Mouse (Mus musculus) MEL (cell line): ENCODE data around the gene Krt5. TPM values are rescaled to one million over a fixed set of nuclear protein-coding genes. Genes with fewer than 3 reads are reported as not detected.

ENCODE experiments used
- DNase-seq: peaks from one replicate; pipeline ENCODE4 v3.0.0; 2011; ENCODE audit warnings: low read depth, low spot score
- H3K27ac ChIP-seq: 2 replicates; pipeline ENCODE4 v1.5.1; 2012; ENCODE audit warnings: low read depth, mild to moderate bottlenecking, control low read depth, low read length, moderate library complexity; ENCODE audit not compliant: control insufficient read depth
- H3K27me3 ChIP-seq, 2 experiments: fragments of 150-350 bp in 1 of 2; sonication (generic) in 1 of 2; 2 replicates each; pipeline ENCODE4 v1.6.1; 2012; ENCODE audit warnings: low read length in 2 of 2, mild to moderate bottlenecking in 2 of 2, improper control_type of control experiment in 1 of 2, moderate library complexity in 1 of 2; ENCODE audit not compliant: insufficient read depth in 2 of 2, control insufficient read depth in 1 of 2
- H3K36me3 ChIP-seq, 2 experiments: 2 replicates each; pipeline ENCODE4 v1.6.1; 2012 to 2014; ENCODE audit warnings: low read length in 2 of 2, improper control_type of control experiment in 1 of 2, inconsistent platforms in 1 of 2, mild to moderate bottlenecking in 1 of 2; ENCODE audit not compliant: insufficient read depth in 2 of 2, control insufficient read depth in 1 of 2
- H3K4me1 ChIP-seq, 2 experiments: fragments of 150-350 bp in 1 of 2; sonication (generic) in 1 of 2; 2 replicates each; pipeline ENCODE4 v1.6.1; 2012; ENCODE audit warnings: low read length in 2 of 2, improper control_type of control experiment in 1 of 2, mild to moderate bottlenecking in 1 of 2; ENCODE audit not compliant: insufficient read depth in 2 of 2, control insufficient read depth in 1 of 2
- H3K4me3 ChIP-seq, 2 experiments: fragments of 150-350 bp in 1 of 2; sonication (generic) in 1 of 2; 2 replicates each; pipeline ENCODE4 v1.5.1; 2012; ENCODE audit warnings: low read depth in 2 of 2, low read length in 2 of 2, mild to moderate bottlenecking in 2 of 2, moderate library complexity in 2 of 2, control low read depth in 1 of 2, improper control_type of control experiment in 1 of 2; ENCODE audit not compliant: control insufficient read depth in 1 of 2, insufficient read depth in 1 of 2
- H3K79me2 ChIP-seq: 2 replicates; pipeline ENCODE4 v1.6.1; 2012; ENCODE audit warnings: mild to moderate bottlenecking, low read length, moderate library complexity; ENCODE audit not compliant: control insufficient read depth, poor library complexity, insufficient read depth
- H3K9ac ChIP-seq: 2 replicates; pipeline ENCODE4 v1.6.1; 2012; ENCODE audit warnings: low read depth, mild to moderate bottlenecking, control low read depth, low read length, moderate library complexity; ENCODE audit not compliant: control insufficient read depth, poor library complexity, severe bottlenecking
- H3K9me3 ChIP-seq: fragments of 150-350 bp; sonication (generic); replicated peaks from 2 replicates; pipeline ENCODE4 v1.6.1; 2012; ENCODE audit warnings: mild to moderate bottlenecking, low read length, improper control_type of control experiment, moderate library complexity; ENCODE audit not compliant: insufficient read depth
- CHD1 ChIP-seq: IDR thresholded peaks from 2 replicates; pipeline ENCODE4 v1.6.1; 2012; ENCODE audit warnings: low read depth, mild to moderate bottlenecking, inconsistent platforms, low read length, improper control_type of control experiment
- E2F4 ChIP-seq: IDR thresholded peaks from 2 replicates; pipeline ENCODE4 v1.6.1; 2011; ENCODE audit warnings: low read depth, low read length, improper control_type of control experiment, borderline replicate concordance
- ELF1 ChIP-seq: IDR thresholded peaks from 2 replicates; pipeline ENCODE4 v1.6.1; 2014; ENCODE audit warnings: low read depth, mild to moderate bottlenecking, inconsistent platforms, low read length, improper control_type of control experiment, moderate library complexity
- ETS1 ChIP-seq: IDR thresholded peaks from 2 replicates; pipeline ENCODE4 v1.6.1; 2012; ENCODE audit warnings: low read depth, mild to moderate bottlenecking, inconsistent platforms, low read length, improper control_type of control experiment, moderate library complexity
- GATA1 ChIP-seq: IDR thresholded peaks from 2 replicates; pipeline ENCODE4 v1.6.1; 2011; ENCODE audit warnings: low read depth, low read length, improper control_type of control experiment
- MAX ChIP-seq: IDR thresholded peaks from 2 replicates; pipeline ENCODE4 v1.6.1; 2011; ENCODE audit warnings: low read length, improper control_type of control experiment
- MEF2A ChIP-seq: IDR thresholded peaks from 2 replicates; pipeline ENCODE4 v1.6.1; 2014; ENCODE audit warnings: low read depth, mild to moderate bottlenecking, inconsistent platforms, low read length, improper control_type of control experiment; ENCODE audit not compliant: poor library complexity, insufficient replicate concordance, severe bottlenecking; ENCODE audit errors: extremely low read depth
- MXI1 ChIP-seq: IDR thresholded peaks from 2 replicates; pipeline ENCODE4 v1.6.1; 2011; ENCODE audit warnings: mild to moderate bottlenecking, low read depth, low read length, improper control_type of control experiment
- MYB ChIP-seq: IDR thresholded peaks from 2 replicates; pipeline ENCODE4 v1.6.1; 2011; ENCODE audit warnings: mild to moderate bottlenecking, low read depth, low read length, improper control_type of control experiment
- MYC ChIP-seq: IDR thresholded peaks from 2 replicates; pipeline ENCODE4 v1.6.1; 2011; ENCODE audit warnings: low read depth, mild to moderate bottlenecking, low read length, improper control_type of control experiment, moderate library complexity
- NELFE ChIP-seq: IDR thresholded peaks from 2 replicates; pipeline ENCODE4 v1.6.1; 2011; ENCODE audit warnings: low read depth, low read length, improper control_type of control experiment
- SIN3A ChIP-seq: IDR thresholded peaks from 2 replicates; pipeline ENCODE4 v1.6.1; 2012; ENCODE audit warnings: low read length, improper control_type of control experiment, inconsistent platforms
- TCF12 ChIP-seq: IDR thresholded peaks from 2 replicates; pipeline ENCODE4 v1.6.1; 2014; ENCODE audit warnings: low read depth, mild to moderate bottlenecking, inconsistent platforms, low read length, improper control_type of control experiment, moderate library complexity
- USF2 ChIP-seq, 2 experiments: IDR thresholded peaks; 2 replicates each; pipeline ENCODE4 v1.6.1; 2011 to 2012; ENCODE audit warnings: improper control_type of control experiment in 2 of 2, low read length in 2 of 2, borderline replicate concordance in 1 of 2, inconsistent platforms in 1 of 2, low read depth in 1 of 2, mild to moderate bottlenecking in 1 of 2; ENCODE audit not compliant: insufficient read depth in 1 of 2
- ZKSCAN1 ChIP-seq: IDR thresholded peaks from 2 replicates; pipeline ENCODE4 v1.6.1; 2012; ENCODE audit warnings: low read depth, mild to moderate bottlenecking, inconsistent platforms, low read length, improper control_type of control experiment, moderate library complexity
- ZMIZ1 ChIP-seq: IDR thresholded peaks from 2 replicates; pipeline ENCODE4 v1.6.1; 2012; ENCODE audit warnings: low read depth, mild to moderate bottlenecking, inconsistent platforms, low read length, improper control_type of control experiment, moderate library complexity
- ZNF384 ChIP-seq: IDR thresholded peaks from 2 replicates; pipeline ENCODE4 v1.6.1; 2012; ENCODE audit warnings: low read depth, mild to moderate bottlenecking, inconsistent platforms, low read length, improper control_type of control experiment
- polyA plus RNA-seq, 2 experiments: library from polyadenylated mRNA; stranded (reverse) in 1 of 2; unstranded in 1 of 2; fragments of >175 nt in 1 of 2; fragments of >200 nt in 1 of 2; gene quantifications; 2 replicates each; pipeline versions ENCODE4 v1.2.1 to v1.2.4; 2012; ENCODE audit warnings: low replicate concordance in 2 of 2, low read depth in 1 of 2; ENCODE audit not compliant: insufficient read length in 2 of 2, insufficient read depth in 1 of 2, missing spikeins in 1 of 2
- total RNA-seq: library from RNA; depleted of rRNA; stranded (reverse); fragments of 300-350 nt; gene quantifications from 2 replicates; pipeline ENCODE4 v1.2.3, GENCODE M21; 2012; rRNA removed

Krt5 gene
- total RNA-seq, result not detected in 2 replicates
- polyA plus RNA-seq, result not detected

DNA sequence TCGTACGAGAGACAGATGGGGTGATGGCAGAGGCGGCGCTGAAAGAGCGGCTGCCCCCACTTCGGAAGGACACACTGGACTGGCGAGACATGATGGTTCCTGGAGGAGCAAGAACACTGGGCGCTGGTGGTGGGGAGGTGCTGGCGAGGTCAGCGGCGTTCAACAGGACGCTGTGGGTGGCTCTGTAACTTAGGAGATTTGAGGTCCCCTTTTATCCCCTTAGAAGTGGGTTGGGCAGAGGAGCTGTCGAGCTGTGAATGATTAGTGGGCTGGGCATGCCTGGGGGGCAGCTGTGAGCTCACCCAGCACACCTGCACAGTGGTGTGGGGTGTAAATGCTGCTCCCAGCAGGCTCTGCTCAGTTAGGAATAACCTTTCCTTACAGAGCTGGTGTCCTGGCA is at the start of gene Krt5:
Krt5 (minus strand) TSS at position 179 of the 400 bp plus-strand sequence.
- Histone ChIP-seq H3K27me3 (no peaks in the 10 kb centered on the region), H3K79me2 (no peaks in the 10 kb centered on the region), H3K4me3 (no peak within 1 kb of the TSS), H3K27ac (no peak within 1 kb of the TSS), H3K9me3 (no peaks in the 10 kb centered on the region)
- no peak for DNase-seq
- TF ChIP-seq E2F4 (no peak), MEF2A (no peak), MYC (no peak), MAX (no peak), SIN3A (no peak)
- TF ChIP-seq, all 39 proteins: peak for 0
- Histone ChIP-seq H3K9ac (no peak within 1 kb of the TSS), H3K4me1 (no peaks in the 10 kb centered on the region), H3K36me3 (no peaks in the 10 kb centered on the region)

DNA sequence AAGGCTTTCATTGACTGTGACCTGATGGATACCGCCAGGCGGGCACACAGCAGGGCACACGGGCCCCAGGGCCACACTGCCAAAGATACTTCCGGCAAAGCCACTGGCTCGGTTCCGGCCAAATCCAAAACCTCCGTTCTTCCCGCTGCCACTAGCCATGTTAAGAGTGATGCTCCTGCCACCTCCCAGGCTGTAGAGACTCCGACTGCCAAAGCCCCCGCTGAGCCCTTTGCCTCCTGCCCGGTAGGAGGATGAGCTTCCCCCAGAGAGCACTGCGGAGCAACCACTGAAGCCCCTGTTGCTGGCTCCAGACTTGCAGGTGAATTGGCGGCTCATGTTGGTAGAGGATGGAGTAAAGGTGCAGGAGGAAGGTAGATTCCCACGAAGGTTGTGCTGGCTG is 30.0 kb upstream of the Krt5 start, which contains the start of gene Krt71:
Krt71 (minus strand) TSS at position 399 of the 400 bp plus-strand sequence.
- no peaks in the 10 kb centered on the region for H3K27me3 ChIP-seq
- TF ChIP-seq SIN3A, result no peak
- no peak for TF ChIP-seq TCF12
- TF ChIP-seq USF2 (IDR thresholded peaks at IDR 0.05; ENCODE audit: borderline replicate concordance in 1 of 2, insufficient read depth in 1 of 2, low read depth in 1 of 2, low read length in 2 of 2), result no peak
- no peak for TF ChIP-seq ETS1
- TF ChIP-seq NELFE, result no peak
- TF ChIP-seq MYB, result no peak
- TF ChIP-seq ELF1, result no peak
- TF ChIP-seq ZKSCAN1, result no peak
- TF ChIP-seq MXI1, result no peak
- TF ChIP-seq ZNF384, result no peak
- TF ChIP-seq MYC, result no peak
- TF ChIP-seq ZMIZ1, result no peak
- TF ChIP-seq CHD1, result no peak
- TF ChIP-seq GATA1, result no peak
- TF ChIP-seq MAX, result no peak

More for the DNA sequence above, 30.0 kb upstream of the Krt5 start, which contains the start of gene Krt71:
- Histone ChIP-seq H3K9ac (no peak within 1 kb of the TSS), H3K4me3 (no peak within 1 kb of the TSS), H3K27ac (no peak within 1 kb of the TSS), H3K79me2 (no peaks in the 10 kb centered on the region), H3K9me3 (no peaks in the 10 kb centered on the region), H3K36me3 (no peaks in the 10 kb centered on the region), H3K4me1 (no peaks in the 10 kb centered on the region)
- no peak for DNase-seq
